Mouse (Mus musculus) limb, embryonic 11.5 days (tissue): ENCODE results near the gene Palm2. TPM values are rescaled to one million over a fixed set of nuclear protein-coding genes. Genes with fewer than 3 reads are reported as not detected.

Experiments used
- polyA plus RNA-seq: library from polyadenylated mRNA; unstranded; fragments of >200 nt; fragmentation: Nextera tagmentation; extraction: Ambion mirVana; gene quantifications from 2 replicates; pipeline ENCODE4 v1.2.1, GENCODE M21; 2014

The Palm2 gene
- polyA plus RNA-seq, 1 experiment from 2014 or later = 4.1 TPM

Other genes starting within 250 kb of the Palm2 start
- gene Ptpn3, start 132.4 kb upstream of the Palm2 start, polyA plus RNA-seq = 0.73 and 1.2 TPM in 2 replicates
- gene Pakap, start 133.9 kb downstream of the Palm2 start, polyA plus RNA-seq = 32.6 and 37.6 TPM in 2 replicates